Mouse (Mus musculus): ENCODE results near the gene Tmem79.

DNA sequence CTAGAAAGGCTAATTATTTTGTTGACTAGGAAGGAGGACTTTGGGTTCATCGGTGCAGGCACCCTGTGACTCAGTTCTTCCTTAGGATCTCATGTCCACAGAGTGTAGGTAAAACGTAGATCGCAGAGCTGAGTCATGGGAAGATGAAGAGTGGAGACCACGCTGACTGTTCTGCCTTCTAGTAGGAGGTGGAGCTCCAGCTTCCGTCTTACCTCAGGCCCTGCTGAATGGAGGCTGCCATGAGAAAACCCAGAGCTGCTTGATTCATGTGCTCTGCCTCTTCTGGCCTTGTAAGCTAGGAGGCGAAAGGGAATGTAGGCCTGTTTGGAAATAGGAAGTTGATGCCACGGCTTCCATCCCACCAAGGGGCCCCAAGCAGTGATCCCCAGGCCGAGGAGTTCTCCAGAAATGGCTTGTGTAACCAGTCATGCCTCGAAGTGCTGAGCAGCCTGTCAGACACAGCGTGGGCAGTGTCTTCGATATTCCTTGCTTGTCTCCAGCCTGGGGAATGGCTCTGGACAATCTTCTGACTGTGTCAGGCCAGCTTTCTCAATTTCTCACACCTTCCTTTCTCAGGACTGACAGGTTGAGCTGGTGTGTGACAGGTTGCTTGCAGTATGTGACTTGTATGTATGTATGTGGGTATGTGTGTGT is 1.5 kb upstream of the Tmem79 start:
- no peak for TF ChIP-seq CTCF (conservative IDR thresholded peaks at IDR 0.05; ENCODE audit: low read length)
- no peak for TF ChIP-seq POU5F1 (IDR thresholded peaks at IDR 0.05; ENCODE audit: borderline replicate concordance, low read length)
